Mouse (Mus musculus): Measurements from ENCODE around the gene Dagla.

DNA sequence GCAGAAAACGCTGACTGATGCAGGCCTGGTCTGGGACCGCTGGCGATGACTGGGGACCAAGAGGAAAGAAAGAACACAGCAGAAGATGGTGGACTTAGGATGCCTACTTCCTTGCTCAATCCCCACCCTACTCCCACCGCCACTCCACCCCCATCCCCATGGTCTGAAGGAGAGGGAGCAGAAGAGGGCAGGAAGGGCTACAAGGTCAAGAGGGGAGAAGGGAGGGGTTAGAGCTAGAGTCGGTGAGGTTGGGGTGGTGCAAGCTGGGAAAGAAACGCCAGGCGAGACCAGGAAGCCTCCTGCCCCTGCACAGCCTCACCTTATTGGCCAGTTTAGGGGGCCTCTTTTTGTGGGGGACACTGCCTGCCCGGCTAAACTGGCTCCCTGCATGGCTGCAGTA lies 88.6 kb downstream of the Dagla start:
- TF ChIP-seq CTCF (IDR thresholded peaks at IDR 0.05) (no peak), POLR2A (IDR thresholded peaks at IDR 0.05; ENCODE audit: insufficient read depth, low read depth, low read length) (no peak)

Measured in heart, adult 2 months (tissue).